ENCODE assay signal across 11 mouse cellular contexts in genomic region chr6:97305010-97305409, GRCm38 (mm10). TPM values are rescaled to one million over a fixed set of nuclear protein-coding genes. Genes with fewer than 3 reads are reported as not detected.
DNase-seq lines count a peak whose midpoint lies in the region; ATAC-seq and TF ChIP-seq lines count a peak whose summit lies in the region.
"Had no signal": no experiment of that assay in that cellular context is flagged by ENCODE, and none has a peak within 500 bp of the region (broad histone marks: within the 10 kb centered on the region; RNA-seq: fewer than 3 reads in every experiment).

No protein-coding gene starts in this region.

- H3K27me3 ChIP-seq in forebrain, embryonic 10.5 days (ENCODE audit: poor library complexity, severe bottlenecking), result no peaks in the 10 kb centered on the region
- no peaks in the 10 kb centered on the region for H3K27me3 ChIP-seq in forebrain, embryonic 12.5 days
- H3K27me3 ChIP-seq in kidney, adult 2 months (replicated peaks; ENCODE audit: control insufficient read depth, insufficient read depth, low read length), result no peaks in the 10 kb centered on the region
- H3K27me3 ChIP-seq in Patski, result no peaks in the 10 kb centered on the region
- H3K27me3 ChIP-seq in heart, embryonic 13.5 days (replicated peaks), result no peaks in the 10 kb centered on the region
- H3K27me3 ChIP-seq: embryonic facial prominence, embryonic 15.5 days; lung, embryonic 15.5 days had no signal

- no peak for TF ChIP-seq CTCF in kidney, adult 2 months (conservative IDR thresholded peaks at IDR 0.05; ENCODE audit: insufficient read depth, insufficient read length, low read depth, low read length)
- no peak for TF ChIP-seq CTCF in Patski (IDR thresholded peaks at IDR 0.05)

- 77% methylated on average over 11 of the region's 11 CpGs for WGBS in forebrain, embryonic 10.5 days
- WGBS in forebrain, embryonic 12.5 days, result 71% methylated on average over 11 of the region's 11 CpGs
- 70% methylated on average over 11 of the region's 11 CpGs for WGBS in kidney, adult 2 months
- 57% methylated on average over 11 of the region's 11 CpGs for WGBS in heart, embryonic 13.5 days

- no peaks in the 10 kb centered on the region for H3K9me3 ChIP-seq in forebrain, embryonic 10.5 days
- H3K9me3 ChIP-seq in forebrain, embryonic 12.5 days, result no peaks in the 10 kb centered on the region
- no peaks in the 10 kb centered on the region for H3K9me3 ChIP-seq in heart, embryonic 13.5 days
- H3K9me3 ChIP-seq: embryonic facial prominence, embryonic 15.5 days; lung, embryonic 15.5 days had no signal

- DNase-seq in forebrain, embryonic 10.5 days (ENCODE audit: extremely low spot score, low spot score), result no peak
- DNase-seq in kidney, adult 2 months, result no peak
- no peak for DNase-seq in kidney, adult 18-20 months
- DNase-seq in Patski (ENCODE audit: low read depth, low spot score), result no peak
- DNase-seq in ovary, adult 18-20 months (ENCODE audit: low spot score), result no peak

- CTCF ChIA-PET in Patski (lab: Charles Lee), result interaction anchor here (1.0 to 1.9 kb wide), 3 partner anchors 14 to 115 kb away, joined by 4 to 7 read pairs (median 6); no protein-coding TSS in a partner anchor

- H3K4me3 ChIP-seq in forebrain, embryonic 10.5 days, result no peak overlapping the region
- H3K4me3 ChIP-seq in forebrain, embryonic 12.5 days (replicated peaks), result no peak overlapping the region
- no peak overlapping the region for H3K4me3 ChIP-seq in kidney, adult 2 months (ENCODE audit: insufficient read depth, low read depth, low read length)
- H3K4me3 ChIP-seq in heart, embryonic 13.5 days, result no peak overlapping the region
- H3K4me3 ChIP-seq: embryonic facial prominence, embryonic 15.5 days; lung, embryonic 15.5 days had no signal

- in situ Hi-C loops in Patski (cut with MboI; ENCODE audit: low pct_unique_long_range_greater_than_20kb), result no loop called here

- peaks cover 81% of the 10 kb centered on the region for H3K36me3 ChIP-seq in forebrain, embryonic 10.5 days (replicated peaks)
- H3K36me3 ChIP-seq in forebrain, embryonic 12.5 days (replicated peaks), result peaks cover 47% of the 10 kb centered on the region
- H3K36me3 ChIP-seq in kidney, adult 2 months (ENCODE audit: control insufficient read depth, insufficient read depth, low read length), result peaks cover 21% of the 10 kb centered on the region
- H3K36me3 ChIP-seq in heart, embryonic 13.5 days, result peaks cover 83% of the 10 kb centered on the region

- 0 out of 2 replicates have a peak overlapping the region, but pooled peaks have one; percentile 22 for H3K27ac ChIP-seq in forebrain, embryonic 10.5 days
- H3K27ac ChIP-seq in forebrain, embryonic 12.5 days, result no peak overlapping the region
- 0 out of 2 replicates have a peak overlapping the region, but pooled peaks have one; percentile 2 for H3K27ac ChIP-seq in kidney, adult 2 months (ENCODE audit: insufficient read depth, low read depth, low read length)
- H3K27ac ChIP-seq in heart, embryonic 13.5 days (replicated peaks), result no peak overlapping the region
- H3K27ac ChIP-seq: embryonic facial prominence, embryonic 15.5 days; lung, embryonic 15.5 days had no signal

- POLR2A ChIA-PET in Patski (lab: Charles Lee), result no interaction called here

- no peak for TF ChIP-seq POLR2A in kidney, adult 2 months (IDR thresholded peaks at IDR 0.05; ENCODE audit: low read depth, low read length)

- peaks cover 29% of the 10 kb centered on the region for H3K4me1 ChIP-seq in forebrain, embryonic 10.5 days
- H3K4me1 ChIP-seq in forebrain, embryonic 12.5 days, result 0 out of 2 replicates have a peak, but pooled peaks cover 5% of the 10 kb centered on the region
- no peaks in the 10 kb centered on the region; the same call in 1 of the 2 replicates for H3K4me1 ChIP-seq in kidney, adult 2 months (ENCODE audit: control insufficient read depth, insufficient read depth, low read length)
- peaks cover 20% of the 10 kb centered on the region for H3K4me1 ChIP-seq in heart, embryonic 13.5 days
- H3K4me1 ChIP-seq: lung, embryonic 15.5 days had no signal

- ATAC-seq in forebrain, embryonic 12.5 days (ENCODE audit: low FRiP score), result no peak
- ATAC-seq in Patski, result peak; percentile 51
- ATAC-seq in heart, embryonic 13.5 days (ENCODE audit: extremely low read depth, insufficient number of reproducible peaks, low FRiP score, low TSS enrichment), result no peak
- no peak for ATAC-seq in inflammation-experienced regulatory T-cells, adult 6 months

- H3K9ac ChIP-seq in forebrain, embryonic 12.5 days, result no peak overlapping the region
- no peak overlapping the region for H3K9ac ChIP-seq in heart, embryonic 13.5 days
- H3K9ac ChIP-seq: embryonic facial prominence, embryonic 15.5 days; lung, embryonic 15.5 days had no signal

- no peak overlapping the region for H3K4me2 ChIP-seq in forebrain, embryonic 12.5 days
- peak overlapping the region; percentile 24; the same call in 1 of the 2 replicates for H3K4me2 ChIP-seq in heart, embryonic 13.5 days
- H3K4me2 ChIP-seq: embryonic facial prominence, embryonic 15.5 days; lung, embryonic 15.5 days had no signal

RNA-seq across cellular contexts. Expression of gene Lmod3, which starts 52.5 kb away (rescaled TPM):
- not detected in 2 replicates for polyA plus RNA-seq in forebrain, embryonic 10.5 days (2016; fragmentation: Nextera tagmentation; extraction: Ambion mirVana)
- polyA plus RNA-seq in forebrain, embryonic 12.5 days (2016; fragmentation: Nextera tagmentation; extraction: Ambion mirVana), result 0.19 TPM in 1 of 2 replicates, not detected in the other
- polyA plus RNA-seq in kidney, adult 2 months (2012; rRNA removed), result 0.12 and 1.2 TPM in 2 replicates
- polyA plus RNA-seq in Patski (2021), result not detected
- 14.3 and 16.7 TPM in 2 replicates for polyA plus RNA-seq in heart, embryonic 13.5 days (2015; fragmentation: Nextera tagmentation; extraction: Ambion mirVana)
- polyA plus RNA-seq in inflammation-experienced regulatory T-cells, adult 6 months (2017; shearing (Covaris generic)), result under 1 TPM in 2 of 3 experiments, not detected in 1; 0.15 to 0.16 TPM
- polyA plus RNA-seq: spleen, adult 2 months had no signal

Comparison
In these comparisons a context has a peak if more than half of its experiments do, and no peak if none do; other contexts are left out.
1. H3K27ac ChIP-seq: peak in forebrain, embryonic 10.5 days (single experiment) and kidney, adult 2 months (single experiment); none in forebrain, embryonic 12.5 days (single experiment) and heart, embryonic 13.5 days (single experiment).